Mouse (Mus musculus): ENCODE measurements around the gene Itpr1. TPM values are rescaled to one million over a fixed set of nuclear protein-coding genes. Genes with fewer than 3 reads are reported as not detected.

Itpr1 gene
- total RNA-seq, 4 experiments from 2014 or later: 33.9 to 36.9 (median 36.4) TPM

DNA sequence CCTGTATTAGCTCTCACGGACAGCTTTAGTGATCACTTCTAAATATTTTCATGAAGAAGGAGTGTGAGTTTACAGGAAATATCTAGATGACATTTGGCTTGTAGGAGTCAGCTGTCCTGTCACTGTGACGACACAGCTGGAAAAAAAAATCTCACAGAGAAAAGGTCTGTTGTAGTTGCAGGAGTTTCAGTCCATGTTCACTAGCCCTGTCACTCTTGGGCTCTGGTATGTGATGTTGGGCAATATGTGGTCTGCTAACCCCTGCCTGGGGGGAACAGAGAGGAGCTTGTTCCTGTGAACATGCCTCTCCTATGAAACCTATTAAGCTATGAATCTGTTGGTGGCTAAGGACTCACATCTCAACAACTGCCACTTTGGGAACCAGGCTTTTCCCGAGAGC lies 166.1 kb downstream of the Itpr1 start:
- no peak for DNase-seq (ENCODE audit: low spot score)

DNA sequence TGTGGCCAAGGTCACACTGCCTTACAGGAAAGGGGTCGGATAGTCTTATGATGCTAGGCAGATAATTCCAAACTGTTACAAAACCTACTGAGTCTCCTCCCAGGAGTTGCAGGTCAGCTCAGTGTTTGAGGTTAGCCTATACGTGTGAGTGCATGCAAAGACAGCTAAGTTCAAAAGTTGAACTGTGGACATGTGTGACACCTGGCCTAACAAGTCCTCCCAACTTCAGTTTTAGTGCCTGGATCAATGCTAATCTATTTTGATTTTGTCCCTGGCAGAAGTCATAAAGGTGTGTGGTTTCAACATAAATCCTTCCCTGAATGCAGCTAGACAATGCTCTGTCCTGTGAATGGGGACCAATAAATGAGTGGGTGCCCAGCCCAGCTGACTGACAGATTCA lies 167.3 kb downstream of the Itpr1 start:
- no peak for DNase-seq (ENCODE audit: low spot score)

DNA sequence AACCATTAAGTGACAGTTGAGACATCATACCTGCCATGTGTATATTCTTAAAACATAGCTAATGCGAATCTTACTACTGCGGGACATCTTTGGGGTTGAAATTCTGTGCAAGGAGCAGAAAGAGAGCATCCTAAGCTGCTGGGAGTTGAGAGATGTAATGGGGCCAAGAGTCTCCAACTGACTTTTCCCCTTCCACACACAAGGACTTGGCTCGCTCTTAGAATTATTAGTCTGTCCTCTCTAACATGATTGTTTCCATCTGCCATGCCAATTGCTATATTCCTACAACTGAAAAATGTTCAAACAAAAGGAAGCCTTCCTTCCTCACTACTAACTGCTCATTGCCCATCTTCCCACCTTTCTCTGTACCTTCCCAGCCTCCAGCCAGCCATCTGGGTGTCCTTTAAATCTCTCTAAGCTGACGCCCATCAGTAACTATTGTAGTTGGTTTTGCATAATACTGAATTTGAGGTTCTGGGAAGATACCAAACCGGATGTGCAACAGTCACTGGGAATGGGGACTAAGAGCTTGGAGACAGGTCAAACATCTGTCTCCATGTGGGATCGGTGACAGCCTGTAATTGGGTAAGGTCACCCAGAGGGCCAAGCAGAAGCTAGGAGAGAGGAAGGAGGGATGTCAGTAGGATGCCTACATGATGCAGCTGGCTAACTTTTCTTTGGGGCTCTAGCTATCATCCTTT lies 177.9 kb downstream of the Itpr1 start:
- DNase-seq (ENCODE audit: low spot score): peak; percentile 67

GRCm38 (mm10) chr6:108393131-108393530 lies 180.2 kb downstream of the Itpr1 start:
- no peak for DNase-seq (ENCODE audit: low spot score)

- no peak for DNase-seq (ENCODE audit: low spot score)
Measured at GRCm38 (mm10) chr6:108397956-108398355, 185.1 kb downstream of the Itpr1 start.

DNA sequence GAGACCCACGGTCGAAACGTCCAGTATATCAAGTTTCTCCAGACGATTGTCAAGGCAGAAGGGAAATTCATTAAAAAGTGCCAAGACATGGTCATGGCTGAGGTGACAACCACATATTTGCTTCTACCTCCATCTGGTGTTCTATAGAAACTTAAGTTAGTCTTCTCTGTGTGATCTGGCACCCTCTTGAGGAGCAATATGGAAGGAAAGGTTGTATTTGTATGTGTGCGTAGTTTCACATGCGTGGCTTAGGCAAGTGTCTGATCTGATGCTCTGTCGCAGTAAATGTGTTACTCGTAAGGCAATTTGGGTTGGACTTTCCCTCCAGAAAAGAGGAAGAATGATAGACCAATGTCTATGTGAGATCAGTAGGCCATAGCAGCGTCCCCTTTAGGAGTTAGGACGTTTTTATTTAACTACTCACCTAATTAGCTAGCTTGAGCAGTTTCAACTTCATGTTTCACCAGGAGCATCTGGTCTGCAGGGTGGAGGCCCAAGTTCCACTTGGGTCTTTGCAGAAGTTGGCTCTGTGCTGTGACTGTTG lies 188.6 kb downstream of the Itpr1 start:
- no peak for DNase-seq (ENCODE audit: low spot score)

- DNase-seq (ENCODE audit: low spot score): no peak
Measured at GRCm38 (mm10) chr6:108404736-108405135, 191.8 kb downstream of the Itpr1 start.

- peak; percentile 60 for DNase-seq (ENCODE audit: low spot score)
Measured at GRCm38 (mm10) chr6:108408053-108408452, 195.2 kb downstream of the Itpr1 start.

DNA sequence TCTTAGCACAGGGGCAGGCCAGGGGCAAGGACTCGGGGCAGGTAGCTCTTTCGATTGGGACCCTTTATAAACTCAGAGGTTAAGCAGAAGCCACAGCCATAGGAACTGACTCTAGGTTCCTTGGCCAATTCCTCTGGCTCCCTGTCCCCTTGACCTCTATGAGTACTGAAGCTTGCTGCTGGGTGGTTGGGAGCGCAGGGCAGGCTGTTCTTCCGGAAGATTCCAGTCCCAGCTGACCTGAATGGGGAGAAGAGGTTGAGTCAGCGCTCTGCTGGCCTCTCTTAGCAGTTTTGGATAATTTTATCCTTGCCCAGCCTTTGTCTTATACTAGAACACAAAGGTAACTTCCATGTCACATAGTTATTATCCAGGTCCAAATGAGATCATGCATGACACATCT lies 195.8 kb downstream of the Itpr1 start:
- DNase-seq (ENCODE audit: low spot score): no peak

DNA sequence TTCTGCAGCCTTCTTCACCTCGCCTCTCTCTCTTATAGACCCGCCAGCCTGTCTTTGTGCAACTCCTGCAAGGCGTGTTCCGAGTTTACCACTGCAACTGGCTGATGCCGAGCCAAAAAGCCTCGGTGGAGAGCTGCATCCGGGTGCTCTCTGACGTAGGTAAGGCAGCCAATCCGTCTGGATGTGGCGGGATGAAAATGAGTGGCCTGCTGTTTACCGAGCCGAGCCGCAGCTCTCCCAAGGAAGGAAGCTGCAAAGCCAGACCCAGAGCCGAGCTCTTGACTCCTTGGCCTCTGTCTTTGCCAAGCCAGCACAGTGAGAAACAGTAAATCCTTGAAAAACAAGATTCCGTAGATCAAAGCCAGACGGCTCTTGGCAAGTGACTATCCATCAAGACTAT lies 197.9 kb downstream of the Itpr1 start:
- peak; percentile 31 for DNase-seq (ENCODE audit: low spot score)

GRCm38 (mm10) chr6:108411201-108411600 lies 198.3 kb downstream of the Itpr1 start:
- no peak for DNase-seq (ENCODE audit: low spot score)

DNA sequence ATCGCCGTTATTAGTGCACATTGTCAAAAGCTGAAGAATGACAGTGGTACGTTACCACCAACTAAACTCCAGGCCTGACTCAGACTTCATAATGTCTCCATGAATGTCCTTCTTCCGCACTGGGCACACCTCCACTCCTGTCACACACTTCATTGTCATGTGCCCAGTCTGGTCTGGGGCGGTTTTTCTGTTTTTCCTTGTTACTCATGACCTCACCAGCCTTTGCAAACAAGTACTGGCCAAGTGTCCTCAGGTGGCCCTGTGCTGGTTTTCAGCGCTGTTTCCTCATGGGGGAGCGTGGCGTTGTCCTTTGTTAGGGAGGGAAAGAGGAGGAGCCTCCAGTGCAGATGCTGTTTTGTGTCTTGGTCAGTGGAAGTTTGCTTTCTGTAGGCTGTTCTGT lies 200.1 kb downstream of the Itpr1 start:
- DNase-seq (ENCODE audit: low spot score): no peak

GRCm38 (mm10) chr6:108413593-108413992 lies 200.7 kb downstream of the Itpr1 start:
- no peak for DNase-seq (ENCODE audit: low spot score)

DNA sequence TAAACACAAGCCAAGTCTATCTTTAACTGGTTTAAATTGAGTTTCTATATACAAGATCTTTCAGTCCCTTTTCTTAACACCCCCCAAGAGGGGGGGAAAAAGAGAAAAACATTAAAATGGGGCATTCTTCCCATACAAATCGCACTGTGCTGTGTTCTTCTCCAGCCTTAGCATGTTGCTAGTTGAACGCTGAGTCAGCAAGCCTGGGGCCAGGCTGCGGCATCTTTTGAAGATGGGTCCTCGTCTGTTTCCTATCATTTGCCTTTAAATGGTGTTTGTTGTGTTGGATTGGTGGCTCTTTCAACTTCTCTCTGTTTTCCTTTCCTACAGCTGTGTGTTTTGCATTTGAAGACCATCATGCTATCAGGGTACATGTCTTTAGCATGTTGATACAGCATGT lies 203.0 kb downstream of the Itpr1 start:
- no peak for DNase-seq (ENCODE audit: low spot score)

DNA sequence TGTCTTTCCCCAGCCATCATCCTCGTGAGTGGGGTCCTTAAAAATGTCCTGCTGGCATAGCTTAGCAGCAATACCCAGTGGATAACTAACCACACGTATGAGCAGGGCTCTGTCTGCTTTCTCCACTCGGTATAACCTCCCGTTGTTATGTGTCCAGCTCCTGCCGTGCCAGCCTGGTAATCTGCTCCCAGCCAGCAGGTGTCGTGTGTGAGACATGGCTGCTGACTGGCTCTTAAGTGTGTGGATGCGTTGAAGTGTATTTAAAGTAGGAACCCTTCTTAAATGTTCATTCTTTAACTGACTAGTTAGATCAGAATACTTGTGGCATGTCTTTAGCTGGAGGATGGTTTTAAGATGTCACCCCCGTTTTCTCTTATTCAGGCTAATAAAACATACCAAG lies 204.6 kb downstream of the Itpr1 start:
- DNase-seq (ENCODE audit: low spot score): peak; percentile 40

DNA sequence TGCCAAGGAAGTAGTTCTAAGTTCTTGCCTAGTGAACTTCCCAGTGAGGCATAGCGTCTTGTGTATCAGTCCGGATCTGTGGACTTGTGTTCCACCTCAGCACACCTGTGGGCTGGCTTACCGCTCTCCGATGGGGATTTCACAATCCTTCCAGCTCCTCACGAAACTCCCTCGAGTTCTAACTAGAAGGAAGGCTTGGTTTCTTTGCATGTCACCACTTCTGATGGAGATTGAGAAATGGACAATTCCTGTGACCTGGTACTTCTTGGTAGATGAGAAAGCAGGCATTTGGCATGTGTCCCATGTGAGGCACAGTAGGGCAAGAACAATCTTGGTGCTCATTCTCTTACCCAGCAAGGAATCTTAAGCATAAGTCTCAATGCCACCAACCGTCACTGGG lies 205.3 kb downstream of the Itpr1 start:
- DNase-seq (ENCODE audit: low spot score): no peak

GRCm38 (mm10) chr6:108424749-108425584 lies 212.1 kb downstream of the Itpr1 start:
- no peak for DNase-seq (ENCODE audit: low spot score)

DNA sequence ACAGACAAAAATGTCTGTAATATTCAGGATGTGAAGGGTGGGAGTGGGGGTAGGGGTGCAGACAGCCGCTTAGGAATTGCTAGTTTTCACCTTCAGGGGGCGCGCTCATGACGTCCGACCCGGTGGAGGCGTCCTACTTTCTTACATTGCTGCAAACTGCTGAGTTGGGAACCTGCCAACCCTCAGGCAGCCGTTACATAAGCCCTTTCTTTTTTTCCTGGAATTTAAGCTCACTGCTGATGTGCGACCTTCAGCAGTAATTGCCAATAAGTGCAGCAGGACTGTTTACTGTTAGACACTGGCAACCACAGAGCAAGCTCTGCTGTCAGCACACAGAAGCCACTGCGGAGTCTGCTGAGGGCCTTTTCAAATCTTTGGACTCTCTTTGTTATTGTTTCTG lies 213.9 kb downstream of the Itpr1 start:
- DNase-seq (ENCODE audit: low spot score): peak; percentile 90

- DNase-seq (ENCODE audit: low spot score): no peak
Measured at GRCm38 (mm10) chr6:108428383-108428782, 215.5 kb downstream of the Itpr1 start.

- DNase-seq (ENCODE audit: low spot score): no peak
Measured at GRCm38 (mm10) chr6:108429950-108430349, 217.1 kb downstream of the Itpr1 start.

DNA sequence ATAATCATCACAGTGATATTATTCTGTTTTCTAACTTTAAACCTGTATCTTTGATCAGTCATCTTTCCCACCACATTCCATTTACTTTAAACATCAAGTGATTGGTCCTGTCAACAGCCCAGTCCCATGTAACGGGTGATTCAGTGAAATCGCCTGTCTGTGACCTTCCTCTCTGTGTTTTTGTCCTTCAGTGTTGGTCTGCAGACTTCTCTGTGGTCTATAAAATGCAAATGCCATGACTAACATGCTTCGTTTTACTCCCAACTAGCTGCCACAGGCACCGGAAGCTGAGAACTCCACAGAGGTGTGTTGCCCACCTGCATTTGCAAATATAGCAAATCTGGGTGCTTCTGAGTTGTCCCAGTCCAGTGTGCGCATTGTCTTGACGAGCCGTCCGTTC lies 218.3 kb downstream of the Itpr1 start:
- no peak for DNase-seq (ENCODE audit: low spot score)

- DNase-seq (ENCODE audit: low spot score): no peak
Measured at GRCm38 (mm10) chr6:108432836-108433235, 219.9 kb downstream of the Itpr1 start.

DNA sequence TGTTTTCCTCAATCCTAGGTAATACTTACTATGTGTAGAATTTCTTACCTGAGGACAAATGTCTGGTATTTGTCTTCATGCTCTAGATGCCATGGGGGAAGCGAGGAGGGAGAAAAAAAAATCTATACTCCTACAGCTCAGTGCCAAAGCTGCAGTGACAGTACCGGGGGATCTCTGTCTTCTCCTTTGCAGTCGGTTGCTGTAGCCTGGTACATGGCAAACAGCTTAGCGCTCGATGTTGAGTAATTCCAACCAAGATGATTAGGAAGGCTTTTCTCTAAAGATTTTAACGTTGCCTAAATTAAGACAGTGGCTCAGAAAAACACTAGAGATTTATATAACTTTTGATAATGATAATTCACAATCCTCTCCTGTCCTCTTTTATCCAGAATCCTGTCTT lies 221.9 kb downstream of the Itpr1 start:
- no peak for DNase-seq (ENCODE audit: low spot score)

All from heart, adult 8-10 months (tissue).